Mouse (Mus musculus): ENCODE results near the gene Fcgbp.
"Not testable (repeated sequence)": the region's sequence is repeated elsewhere in the genome, so short reads cannot be mapped to it uniquely, and the experiment has no call there.

The Fcgbp gene

GRCm38 (mm10) chr7:28070531-28071298 lies at the start of gene Fcgbp:
Fcgbp (plus strand) TSS chr7:28071236.
- no peak for DNase-seq

GRCm38 (mm10) chr7:28044524-28044923 lies 26.5 kb upstream of the Fcgbp start:
- DNase-seq: no peak

- DNase-seq: peak; percentile 99
Observed at GRCm38 (mm10) chr7:28049476-28050409, 21.3 kb upstream of the Fcgbp start, which contains the start of gene Psmc4. Psmc4 (minus strand) TSS chr7:28050101.

- no peak for DNase-seq
Observed at GRCm38 (mm10) chr7:28050584-28050983, 20.5 kb upstream of the Fcgbp start.

- peak; percentile 42 for DNase-seq
Observed at GRCm38 (mm10) chr7:28053046-28053930, 17.7 kb upstream of the Fcgbp start.

GRCm38 (mm10) chr7:28059972-28060371 lies 11.1 kb upstream of the Fcgbp start:
- no peak for DNase-seq

- no peak for DNase-seq
Observed at GRCm38 (mm10) chr7:28068661-28069060, 2.4 kb upstream of the Fcgbp start.

GRCm38 (mm10) chr7:28069546-28070172 lies 1.4 kb upstream of the Fcgbp start:
- no peak for DNase-seq

- DNase-seq: no peak
Observed at GRCm38 (mm10) chr7:28084215-28084614, 13.2 kb downstream of the Fcgbp start.

GRCm38 (mm10) chr7:28086236-28086635 lies 15.2 kb downstream of the Fcgbp start:
- DNase-seq: no peak

GRCm38 (mm10) chr7:28093541-28093940 lies 22.5 kb downstream of the Fcgbp start:
- no peak for DNase-seq

GRCm38 (mm10) chr7:28099101-28099500 lies 28.1 kb downstream of the Fcgbp start:
- DNase-seq: no peak

GRCm38 (mm10) chr7:28100596-28101590 lies 29.9 kb downstream of the Fcgbp start:
- DNase-seq: peak; percentile 62

GRCm38 (mm10) chr7:28102936-28103335 lies 31.9 kb downstream of the Fcgbp start:
- DNase-seq: not testable (repeated sequence)

- peak; percentile 59 for DNase-seq
Observed at GRCm38 (mm10) chr7:28104670-28105069, 33.6 kb downstream of the Fcgbp start.

GRCm38 (mm10) chr7:28106241-28106640 lies 35.2 kb downstream of the Fcgbp start:
- no peak for DNase-seq

GRCm38 (mm10) chr7:28114648-28115047 lies 43.6 kb downstream of the Fcgbp start:
- no peak for DNase-seq

GRCm38 (mm10) chr7:28129166-28129565 lies 58.1 kb downstream of the Fcgbp start, which contains the start of gene 9530053A07Rik:
9530053A07Rik (plus strand) TSS chr7:28129466.
- no peak for DNase-seq

- peak; percentile 43 for DNase-seq
Observed at GRCm38 (mm10) chr7:28137613-28138012, 66.6 kb downstream of the Fcgbp start.

GRCm38 (mm10) chr7:28148263-28148662 lies 77.2 kb downstream of the Fcgbp start:
- peak; percentile 77 for DNase-seq

GRCm38 (mm10) chr7:28149841-28150240 lies 78.8 kb downstream of the Fcgbp start:
- no peak for DNase-seq

Measured in lung, postnatal 14 days (tissue).